Mouse (Mus musculus): ENCODE results near the gene Itpa. TPM values are rescaled to one million over a fixed set of nuclear protein-coding genes. Genes with fewer than 3 reads are reported as not detected.

Gene Itpa
- polyA plus RNA-seq, 1 experiment from 2014 or later = 134 TPM

- peak overlapping the region; percentile 76 for H3K4me2 ChIP-seq
- peaks cover 31% of the 10 kb centered on the region for H3K4me1 ChIP-seq (replicated peaks)
- H3K9ac ChIP-seq = peak overlapping the region; percentile 87
- peak overlapping the region; percentile 60 for H3K4me3 ChIP-seq
- H3K27me3 ChIP-seq = no peaks in the 10 kb centered on the region
- H3K36me3 ChIP-seq = peaks cover 41% of the 10 kb centered on the region
- no peak for ATAC-seq (ENCODE audit: low read depth)
- WGBS = 95% methylated on average over 11 of the region's 11 CpGs
- 0 out of 2 replicates have a peak overlapping the region, but pooled peaks have one; percentile 99 for H3K27ac ChIP-seq (replicated peaks)
- no peaks in the 10 kb centered on the region for H3K9me3 ChIP-seq
Observed at GRCm38 (mm10) chr2:130663342-130663741, 4.1 kb upstream of the Itpa start.

DNA sequence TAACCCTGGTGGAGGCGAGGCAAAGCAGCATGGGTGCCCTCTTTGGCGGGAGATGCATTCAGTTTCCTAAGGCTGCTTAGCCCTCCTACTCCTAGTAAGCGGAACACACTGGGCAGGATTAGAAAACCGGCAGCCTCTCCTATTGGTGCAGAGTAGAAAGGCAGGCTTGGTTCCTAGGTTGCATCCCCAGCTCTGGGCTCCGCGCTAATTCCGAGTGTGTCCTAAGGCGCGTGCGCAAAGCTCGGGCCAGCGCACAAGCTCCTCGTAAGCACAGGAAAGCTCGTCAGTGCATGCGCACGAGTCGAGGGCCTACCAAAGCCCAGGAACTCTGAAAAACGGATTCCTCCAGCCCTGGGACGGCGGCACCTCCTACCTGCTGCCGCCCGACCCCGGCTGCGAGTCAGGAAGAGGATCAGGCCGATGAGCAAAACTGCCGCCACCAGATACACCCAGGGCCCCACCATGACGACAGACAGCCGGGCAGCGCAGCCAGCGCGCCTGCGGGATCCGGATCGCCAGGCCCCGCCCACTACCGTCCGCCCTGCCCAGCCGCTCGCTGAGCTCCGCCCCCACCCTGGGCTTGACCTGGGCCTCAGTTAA, 3.2 kb upstream of the Itpa start, which contains the start of gene Ddrgk1:
Gene Ddrgk1, minus strand, starts transcription at position 558 of the 600 bp plus-strand sequence.
- Histone ChIP-seq H3K36me3 (peaks cover 32% of the 10 kb centered on the region), H3K9ac (peak within 1 kb of the TSS; percentile 87), H3K4me1 (replicated peaks) (peaks cover 39% of the 10 kb centered on the region), H3K4me3 (peak within 1 kb of the TSS; percentile 60), H3K27me3 (no peaks in the 10 kb centered on the region), H3K4me2 (peak within 1 kb of the TSS; percentile 76), H3K27ac (replicated peaks) (peak within 1 kb of the TSS; percentile 99), H3K9me3 (no peaks in the 10 kb centered on the region)
- under 1% methylated on average over 40 of the region's 40 CpGs for WGBS
- peak; percentile 96 for ATAC-seq (ENCODE audit: low read depth)

- Histone ChIP-seq H3K4me1 (replicated peaks) (no peaks in the 10 kb centered on the region), H3K4me2 (no peak overlapping the region), H3K9ac (no peak overlapping the region), H3K4me3 (no peak overlapping the region), H3K27me3 (no peaks in the 10 kb centered on the region), H3K9me3 (no peaks in the 10 kb centered on the region), H3K36me3 (peaks cover 97% of the 10 kb centered on the region), H3K27ac (replicated peaks) (no peak overlapping the region)
- WGBS = 89% methylated on average over 10 of the region's 10 CpGs
- no peak for ATAC-seq (ENCODE audit: low read depth)
Observed at GRCm38 (mm10) chr2:130677211-130677610, 9.8 kb downstream of the Itpa start.

GRCm38 (mm10) chr2:130679154-130679553, 11.7 kb downstream of the Itpa start:
- Histone ChIP-seq H3K36me3 (peaks cover 99% of the 10 kb centered on the region), H3K27me3 (no peaks in the 10 kb centered on the region), H3K4me3 (no peak overlapping the region), H3K4me2 (no peak overlapping the region), H3K9ac (no peak overlapping the region), H3K27ac (replicated peaks) (no peak overlapping the region), H3K9me3 (no peaks in the 10 kb centered on the region), H3K4me1 (replicated peaks) (no peaks in the 10 kb centered on the region)
- no peak for ATAC-seq (ENCODE audit: low read depth)
- WGBS = 95% methylated on average over 12 of the region's 12 CpGs

DNA sequence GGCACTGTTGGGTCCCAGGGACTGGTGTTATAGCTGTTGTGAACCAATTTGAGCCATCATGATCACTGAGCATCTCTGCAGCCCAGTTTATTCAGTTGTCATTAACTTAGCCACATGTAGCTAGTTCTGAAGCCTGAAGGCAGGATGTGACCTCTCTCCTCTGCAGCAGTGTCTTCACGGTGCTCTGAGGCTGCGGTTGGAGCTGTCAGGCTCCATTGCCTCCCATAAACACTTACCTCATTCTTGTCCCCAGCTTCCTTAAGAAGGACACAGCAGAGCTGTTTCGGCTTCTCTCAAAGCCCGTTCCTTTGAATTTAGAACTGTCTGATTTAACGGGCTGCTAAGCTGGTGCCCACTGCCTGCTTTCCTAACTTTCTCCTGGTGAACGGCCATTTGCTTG, 12.5 kb downstream of the Itpa start:
- H3K9me3 ChIP-seq = no peaks in the 10 kb centered on the region
- H3K36me3 ChIP-seq = peaks cover 100% of the 10 kb centered on the region
- 84% methylated on average over 6 of the region's 6 CpGs for WGBS
- no peaks in the 10 kb centered on the region for H3K27me3 ChIP-seq
- no peak overlapping the region for H3K4me2 ChIP-seq
- no peak for ATAC-seq (ENCODE audit: low read depth)
- H3K27ac ChIP-seq (replicated peaks) = no peak overlapping the region
- no peak overlapping the region for H3K4me3 ChIP-seq
- no peaks in the 10 kb centered on the region for H3K4me1 ChIP-seq (replicated peaks)
- H3K9ac ChIP-seq = no peak overlapping the region

DNA sequence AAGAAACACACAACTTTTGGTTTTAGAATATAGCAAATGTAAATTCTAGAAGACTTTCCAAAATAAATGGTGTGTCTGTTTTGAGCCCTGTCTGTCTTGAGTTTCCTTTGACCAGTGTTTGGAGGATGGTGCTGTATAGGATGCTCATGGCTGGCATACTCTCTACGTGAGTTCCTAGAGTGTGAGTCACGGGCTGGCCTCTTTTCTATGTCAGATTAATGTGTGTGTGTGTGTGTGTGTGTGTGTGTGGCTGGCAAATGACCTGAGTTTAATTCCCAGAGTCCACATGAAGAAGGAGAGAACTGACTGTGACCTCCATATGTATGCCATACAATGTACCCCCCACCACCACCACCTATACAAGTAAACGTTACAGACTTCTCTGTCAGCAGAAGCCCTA, 14.1 kb downstream of the Itpa start:
- peaks cover 100% of the 10 kb centered on the region for H3K36me3 ChIP-seq
- H3K27ac ChIP-seq (replicated peaks) = no peak overlapping the region
- no peaks in the 10 kb centered on the region for H3K9me3 ChIP-seq
- no peaks in the 10 kb centered on the region for H3K4me1 ChIP-seq (replicated peaks)
- H3K27me3 ChIP-seq = no peaks in the 10 kb centered on the region
- H3K4me2 ChIP-seq = no peak overlapping the region
- WGBS = 86% methylated on average over 3 of the region's 3 CpGs
- no peak for ATAC-seq (ENCODE audit: low read depth)
- no peak overlapping the region for H3K4me3 ChIP-seq
- H3K9ac ChIP-seq = no peak overlapping the region

DNA sequence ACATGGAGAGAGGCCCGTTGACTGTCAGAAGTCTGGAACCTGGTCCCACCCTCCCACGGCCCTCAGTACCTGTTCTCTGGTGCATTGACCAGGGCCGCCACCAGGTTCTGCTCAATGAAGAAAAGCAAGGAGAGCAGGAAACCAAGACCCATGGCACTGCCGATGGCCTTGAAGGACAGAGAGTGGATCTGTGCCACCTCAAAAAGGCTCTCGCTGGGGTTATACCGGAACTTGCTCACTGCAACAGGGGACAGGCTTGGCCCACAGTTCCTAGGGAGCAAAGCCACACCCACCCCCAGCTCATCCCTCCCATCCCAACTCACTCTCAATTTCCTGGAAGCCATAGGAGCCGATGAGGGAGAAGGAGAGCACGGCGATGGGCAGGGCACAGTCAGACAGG, 18.0 kb downstream of the Itpa start:
- Histone ChIP-seq H3K27me3 (no peaks in the 10 kb centered on the region), H3K4me1 (replicated peaks) (no peaks in the 10 kb centered on the region), H3K36me3 (peaks cover 71% of the 10 kb centered on the region), H3K9ac (no peak overlapping the region), H3K4me3 (no peak overlapping the region), H3K4me2 (no peak overlapping the region), H3K27ac (replicated peaks) (no peak overlapping the region), H3K9me3 (no peaks in the 10 kb centered on the region)
- ATAC-seq (ENCODE audit: low read depth) = no peak
- WGBS = 84% methylated on average over 9 of the region's 9 CpGs

- H3K4me3 ChIP-seq = no peak overlapping the region
- no peaks in the 10 kb centered on the region for H3K9me3 ChIP-seq
- H3K27ac ChIP-seq (replicated peaks) = no peak overlapping the region
- no peak overlapping the region for H3K9ac ChIP-seq
- H3K4me1 ChIP-seq (replicated peaks) = no peaks in the 10 kb centered on the region
- peaks cover 35% of the 10 kb centered on the region for H3K36me3 ChIP-seq
- no peak for ATAC-seq (ENCODE audit: low read depth)
- H3K4me2 ChIP-seq = no peak overlapping the region
- H3K27me3 ChIP-seq = no peaks in the 10 kb centered on the region
- WGBS = 79% methylated on average over 2 of the region's 2 CpGs
Observed at GRCm38 (mm10) chr2:130689011-130689410, 21.6 kb downstream of the Itpa start.

DNA sequence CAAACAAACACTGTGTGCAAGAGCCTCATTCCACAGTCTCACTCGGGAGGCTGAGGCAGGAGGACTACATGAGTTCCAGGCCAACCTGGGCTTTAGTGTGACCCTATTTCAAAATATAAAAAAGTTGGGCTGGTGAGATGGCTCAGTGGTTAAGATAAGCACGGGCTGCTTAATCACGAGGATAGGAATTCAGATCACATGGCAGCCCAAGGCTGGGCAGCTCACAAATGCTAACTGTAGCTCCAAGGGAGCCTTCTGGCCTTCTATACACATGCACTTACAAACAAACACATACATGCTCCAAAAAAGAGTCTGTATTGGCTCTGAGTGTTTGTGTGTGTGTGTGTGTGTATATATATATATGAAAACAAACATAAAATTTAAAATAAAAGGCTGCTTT, 26.2 kb downstream of the Itpa start:
- H3K4me2 ChIP-seq = no peak overlapping the region
- no peak for ATAC-seq (ENCODE audit: low read depth)
- peaks cover 20% of the 10 kb centered on the region for H3K4me1 ChIP-seq (replicated peaks)
- H3K36me3 ChIP-seq = no peaks in the 10 kb centered on the region
- no peak overlapping the region for H3K9ac ChIP-seq
- H3K9me3 ChIP-seq = no peaks in the 10 kb centered on the region
- H3K27ac ChIP-seq (replicated peaks) = no peak overlapping the region
- H3K27me3 ChIP-seq = peaks cover 44% of the 10 kb centered on the region
- WGBS = 50% methylated on average over 3 of the region's 3 CpGs
- no peak overlapping the region for H3K4me3 ChIP-seq

GRCm38 (mm10) chr2:130696700-130697152, 29.3 kb downstream of the Itpa start:
- Histone ChIP-seq H3K4me3 (peak overlapping the region; percentile 50), H3K4me2 (peak overlapping the region; percentile 95), H3K27ac (replicated peaks) (no peak overlapping the region), H3K27me3 (peaks cover 59% of the 10 kb centered on the region), H3K9ac (peak overlapping the region; percentile 69), H3K36me3 (no peaks in the 10 kb centered on the region), H3K4me1 (replicated peaks) (peaks cover 20% of the 10 kb centered on the region), H3K9me3 (no peaks in the 10 kb centered on the region)
- peak; percentile 26; the same call in 1 of the 2 replicates for ATAC-seq (ENCODE audit: low read depth)
- WGBS = 1% methylated on average over 31 of the region's 31 CpGs

DNA sequence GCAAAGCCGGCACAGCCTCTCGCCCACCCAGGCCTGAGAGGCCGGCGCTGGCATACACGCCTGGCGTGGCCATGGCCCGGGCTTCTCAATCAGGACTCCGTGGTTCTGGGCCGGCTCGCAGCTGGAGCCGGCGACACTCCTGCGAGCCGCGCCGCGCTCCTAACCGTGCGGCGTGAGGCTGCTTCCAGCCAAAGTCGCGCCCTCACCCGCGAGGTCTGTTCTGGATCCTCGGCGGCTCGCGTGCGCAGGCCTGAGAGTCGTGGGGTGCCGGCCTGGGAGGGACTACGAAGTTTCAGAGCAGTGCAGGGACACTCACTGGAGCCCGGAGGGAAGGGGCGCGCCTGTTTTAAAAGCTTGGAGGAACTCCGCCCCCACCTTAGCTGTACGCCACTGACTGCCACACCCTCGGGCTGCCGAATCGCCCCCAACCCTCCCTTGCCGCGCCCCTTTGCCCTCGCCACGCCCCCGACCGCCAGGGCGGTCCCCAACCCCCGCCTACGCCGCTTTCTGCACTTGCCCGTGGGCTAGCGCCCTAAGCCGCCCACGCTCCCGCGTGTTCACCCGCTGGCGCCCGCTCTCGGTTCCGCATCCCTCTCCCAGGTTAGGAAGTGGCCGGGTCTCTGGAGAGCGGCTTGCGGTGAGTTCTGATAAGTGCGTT, 29.9 kb downstream of the Itpa start, which contains the start of gene Slc4a11:
Gene Slc4a11, minus strand, starts transcription at position 367 of the 658 bp plus-strand sequence.
- Histone ChIP-seq H3K27me3 (peaks cover 59% of the 10 kb centered on the region), H3K9ac (peak within 1 kb of the TSS; percentile 69), H3K4me3 (peak within 1 kb of the TSS; percentile 50), H3K36me3 (no peaks in the 10 kb centered on the region), H3K4me1 (replicated peaks) (peaks cover 20% of the 10 kb centered on the region), H3K9me3 (no peaks in the 10 kb centered on the region), H3K4me2 (peak within 1 kb of the TSS; percentile 95), H3K27ac (replicated peaks) (no peak within 1 kb of the TSS)
- ATAC-seq (ENCODE audit: low read depth) = peak; percentile 75
- under 1% methylated on average over 64 of the region's 65 CpGs for WGBS

GRCm38 (mm10) chr2:130697821-130698266, 30.4 kb downstream of the Itpa start:
- ATAC-seq (ENCODE audit: low read depth) = peak; percentile 51; the same call in 1 of the 2 replicates
- H3K9me3 ChIP-seq = no peaks in the 10 kb centered on the region
- H3K27ac ChIP-seq (replicated peaks) = no peak overlapping the region
- H3K9ac ChIP-seq = no peak overlapping the region; the same call in 1 of the 2 replicates
- H3K27me3 ChIP-seq = peaks cover 59% of the 10 kb centered on the region
- H3K36me3 ChIP-seq = no peaks in the 10 kb centered on the region
- under 1% methylated on average over 14 of the region's 14 CpGs for WGBS
- H3K4me3 ChIP-seq = peak overlapping the region; percentile 50
- peak overlapping the region; percentile 95 for H3K4me2 ChIP-seq
- peaks cover 20% of the 10 kb centered on the region for H3K4me1 ChIP-seq (replicated peaks)
